Mouse (Mus musculus): ENCODE measurements around the gene Zbtb16.

GRCm38 (mm10) chr9:48776268-48776667 is 59.8 kb downstream of the Zbtb16 start:
- TF ChIP-seq POLR2A (IDR thresholded peaks at IDR 0.05; ENCODE audit: low read depth, low read length) = no peak
- TF ChIP-seq CTCF (IDR thresholded peaks at IDR 0.05; ENCODE audit: extremely low read depth, insufficient read length, insufficient replicate concordance, low read depth, low read length) = no peak
